Mouse (Mus musculus) liver, postnatal 0 days (tissue): Measurements from ENCODE around the gene Atg2a.

Source experiments
- CTCF ChIP-seq: sonication (generic); IDR thresholded peaks from 2 replicates; pipeline ENCODE4 v1.5.1; 2016; ENCODE audit warnings: antibody characterized with exemption, low read depth
- EP300 ChIP-seq: IDR thresholded peaks from 2 replicates; pipeline ENCODE4 v1.6.1; 2016; ENCODE audit warnings: antibody characterized with exemption, low read depth, mild to moderate bottlenecking

- TF ChIP-seq CTCF: no peak
- TF ChIP-seq EP300: no peak
Observed at GRCm38 (mm10) chr19:6226135-6226534, 15.3 kb upstream of the Atg2a start, which contains the start of gene Gpha2.
